Mouse (Mus musculus) hindbrain, embryonic 12.5 days (tissue): ENCODE data around the gene Lzic. TPM values are rescaled to one million over a fixed set of nuclear protein-coding genes. Genes with fewer than 3 reads are reported as not detected.

Experiments used
- ATAC-seq: fragments of 200-750 bp; cut with Nextera tagmentation; 2 replicates; pipeline ENCODE4 v1.8.0; 2017; ENCODE audit warnings: moderate TSS enrichment; ENCODE audit not compliant: low FRiP score
- H3K27ac ChIP-seq: fragments of 300-500 bp; sonication (generic); 2 replicates; pipeline ENCODE4 v1.5.1; 2016; ENCODE audit warnings: mild to moderate bottlenecking
- H3K27me3 ChIP-seq: fragments of 300-500 bp; sonication (generic); 2 replicates; pipeline ENCODE4 v1.6.1; 2016; ENCODE audit warnings: mild to moderate bottlenecking
- H3K36me3 ChIP-seq: fragments of 300-500 bp; sonication (generic); 2 replicates; pipeline ENCODE4 v1.6.1; 2016; ENCODE audit warnings: mild to moderate bottlenecking
- H3K4me1 ChIP-seq: fragments of 300-500 bp; sonication (generic); 2 replicates; pipeline ENCODE4 v1.6.1; 2016
- H3K4me2 ChIP-seq: fragments of 300-500 bp; sonication (generic); replicated peaks from 2 replicates; pipeline ENCODE4 v1.6.1; 2016; ENCODE audit warnings: mild to moderate bottlenecking
- H3K4me3 ChIP-seq: fragments of 300-500 bp; sonication (generic); 2 replicates; pipeline ENCODE4 v1.5.1; 2016; ENCODE audit warnings: mild to moderate bottlenecking
- H3K9ac ChIP-seq: fragments of 300-500 bp; sonication (generic); 2 replicates; pipeline ENCODE4 v1.6.1; 2016; ENCODE audit warnings: mild to moderate bottlenecking, moderate library complexity
- H3K9me3 ChIP-seq: fragments of 300-500 bp; sonication (generic); replicated peaks from 2 replicates; pipeline ENCODE4 v1.6.1; 2016; ENCODE audit warnings: mild to moderate bottlenecking
- WGBS: fragments of 180-500 bp; shearing (Covaris S2); methylation state at CpG from one replicate; pipeline ENCODE4 v1.1.7; 2016; 5-methylcytosine and 5-hydroxymethylcytosine counted together
- polyA plus RNA-seq: library from polyadenylated mRNA; unstranded; fragments of >200 nt; fragmentation: Nextera tagmentation; extraction: Ambion mirVana; gene quantifications from 2 replicates; pipeline ENCODE4 v1.2.1, GENCODE M21; 2016

Lzic gene
- polyA plus RNA-seq, 1 experiment from 2014 or later, result 46.8 TPM

DNA sequence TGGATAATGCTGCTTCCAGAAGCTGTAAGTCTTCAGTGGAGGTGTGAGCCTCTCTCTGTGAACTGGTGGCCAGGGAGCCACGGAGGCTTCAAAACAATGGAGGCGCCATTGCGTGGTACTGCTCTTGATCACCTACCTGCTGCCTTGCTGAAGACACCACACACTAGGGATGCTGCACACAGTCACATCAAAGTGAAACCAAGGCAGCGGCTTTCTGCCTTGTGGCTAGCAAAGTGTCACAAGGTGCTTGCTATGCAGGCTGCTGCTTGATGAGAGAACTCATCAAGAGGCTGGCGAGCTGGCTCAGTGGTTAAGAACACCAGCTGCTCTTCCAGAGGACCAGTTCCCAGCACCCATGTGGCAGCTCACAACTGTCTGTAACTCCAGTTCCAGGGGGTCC lies 30.7 kb downstream of the Lzic start:
- H3K9me3 ChIP-seq, result no peaks in the 10 kb centered on the region
- H3K4me2 ChIP-seq, result no peak overlapping the region
- peaks cover 12% of the 10 kb centered on the region for H3K4me1 ChIP-seq
- WGBS, result 89% methylated on average over 5 of the region's 5 CpGs
- H3K9ac ChIP-seq, result no peak overlapping the region
- H3K27me3 ChIP-seq, result no peaks in the 10 kb centered on the region
- no peak overlapping the region for H3K27ac ChIP-seq
- ATAC-seq, result no peak
- H3K36me3 ChIP-seq, result no peaks in the 10 kb centered on the region
- H3K4me3 ChIP-seq, result no peak overlapping the region

DNA sequence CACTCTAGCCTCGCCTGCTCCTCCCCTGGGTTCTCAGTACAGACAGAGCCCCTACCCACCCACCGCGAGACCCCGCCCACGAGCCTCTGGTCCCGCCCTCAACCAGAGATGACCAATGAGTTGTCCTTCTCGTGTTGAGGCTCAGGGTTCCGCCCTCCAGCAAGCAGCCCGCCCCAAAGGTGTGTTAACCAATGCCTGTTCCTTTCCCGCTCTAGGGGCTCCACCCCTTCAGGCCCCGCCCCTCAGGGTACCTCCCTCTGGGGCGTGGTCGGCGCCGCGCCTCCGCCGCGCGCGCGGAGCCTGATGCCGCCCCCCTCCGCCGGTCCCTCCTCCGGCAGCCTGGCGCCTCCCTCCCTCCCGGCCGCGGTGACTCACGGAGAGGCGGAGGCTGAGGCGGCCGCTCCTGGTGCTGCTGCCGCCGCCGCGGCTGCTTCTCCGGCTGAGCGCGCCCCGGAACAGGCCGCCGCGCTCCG lies 32.9 kb downstream of the Lzic start, which contains the start of gene Ctnnbip1:
Ctnnbip1 (plus strand) TSS at position 369 of the 473 bp plus-strand sequence.
- H3K4me3 ChIP-seq, result peak within 1 kb of the TSS; percentile 90
- ATAC-seq, result peak; percentile 98
- H3K9ac ChIP-seq, result peak within 1 kb of the TSS; percentile 95
- no peaks in the 10 kb centered on the region for H3K9me3 ChIP-seq
- peaks cover 19% of the 10 kb centered on the region for H3K4me1 ChIP-seq
- H3K36me3 ChIP-seq, result no peaks in the 10 kb centered on the region
- peak within 1 kb of the TSS; percentile 91 for H3K4me2 ChIP-seq
- H3K27me3 ChIP-seq, result no peaks in the 10 kb centered on the region
- H3K27ac ChIP-seq, result peak within 1 kb of the TSS; percentile 73; the same call in 1 of the 2 replicates
- under 1% methylated on average over 42 of the region's 46 CpGs for WGBS

- Histone ChIP-seq H3K9ac (peak overlapping the region; percentile 95), H3K4me3 (peak overlapping the region; percentile 90), H3K4me1 (peaks cover 20% of the 10 kb centered on the region), H3K36me3 (no peaks in the 10 kb centered on the region), H3K9me3 (no peaks in the 10 kb centered on the region), H3K27ac (peak overlapping the region; percentile 73; the same call in 1 of the 2 replicates), H3K4me2 (peak overlapping the region; percentile 91), H3K27me3 (no peaks in the 10 kb centered on the region)
- no peak for ATAC-seq
- 3% methylated on average over 52 of the region's 52 CpGs for WGBS
These were observed 33.6 kb downstream of the Lzic start for GRCm38 (mm10) chr4:149518351-149519220.

DNA sequence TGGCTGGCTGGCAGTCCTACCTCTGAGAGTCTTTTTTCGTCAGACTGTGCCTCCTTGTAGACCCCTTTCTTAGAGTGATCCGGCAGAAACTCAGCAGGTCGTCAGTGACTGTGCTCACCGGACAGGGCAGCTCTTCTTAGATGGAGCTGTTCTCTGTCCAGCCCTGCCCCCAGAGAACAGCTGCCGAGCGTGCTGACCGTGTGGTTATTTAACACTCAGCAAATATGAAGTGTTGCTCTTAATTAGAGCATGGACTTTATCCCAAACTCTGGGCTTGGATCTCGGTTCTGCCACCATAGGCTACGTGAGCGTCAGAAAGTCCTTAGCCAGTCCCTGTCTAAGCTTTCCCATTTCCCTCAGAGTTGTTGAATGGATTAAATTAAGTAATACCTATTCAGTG lies 36.2 kb downstream of the Lzic start:
- Histone ChIP-seq H3K9me3 (no peaks in the 10 kb centered on the region), H3K27ac (no peak overlapping the region), H3K4me3 (no peak overlapping the region), H3K36me3 (no peaks in the 10 kb centered on the region), H3K9ac (no peak overlapping the region), H3K27me3 (no peaks in the 10 kb centered on the region), H3K4me1 (peaks cover 33% of the 10 kb centered on the region), H3K4me2 (no peak overlapping the region)
- no peak for ATAC-seq
- WGBS, result 68% methylated on average over 10 of the region's 10 CpGs

DNA sequence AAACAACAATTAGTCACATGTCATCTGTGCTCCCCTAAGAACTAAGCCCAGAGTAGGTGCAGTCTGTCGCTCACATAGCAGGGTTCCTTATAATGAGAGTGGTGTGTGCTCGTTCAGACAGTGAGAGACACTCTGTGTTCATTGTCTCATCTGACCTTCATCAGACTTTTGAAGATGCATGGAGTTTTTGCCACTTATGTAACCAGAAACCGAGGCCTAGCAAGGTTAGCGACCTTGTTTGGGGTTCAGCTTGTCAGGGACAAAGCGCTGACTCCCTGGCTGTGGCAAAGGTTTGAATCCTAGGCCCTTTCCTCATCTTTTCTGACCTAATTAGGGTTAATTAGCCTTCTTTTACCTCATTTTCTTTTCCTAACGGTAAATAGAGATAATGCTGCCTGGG lies 38.9 kb downstream of the Lzic start:
- H3K9me3 ChIP-seq, result no peaks in the 10 kb centered on the region
- H3K4me3 ChIP-seq, result no peak overlapping the region
- WGBS, result 70% methylated on average over 6 of the region's 6 CpGs
- H3K36me3 ChIP-seq, result no peaks in the 10 kb centered on the region
- H3K27ac ChIP-seq, result no peak overlapping the region
- H3K4me2 ChIP-seq, result no peak overlapping the region
- no peaks in the 10 kb centered on the region for H3K27me3 ChIP-seq
- no peak overlapping the region for H3K9ac ChIP-seq
- peaks cover 37% of the 10 kb centered on the region for H3K4me1 ChIP-seq
- ATAC-seq, result no peak

DNA sequence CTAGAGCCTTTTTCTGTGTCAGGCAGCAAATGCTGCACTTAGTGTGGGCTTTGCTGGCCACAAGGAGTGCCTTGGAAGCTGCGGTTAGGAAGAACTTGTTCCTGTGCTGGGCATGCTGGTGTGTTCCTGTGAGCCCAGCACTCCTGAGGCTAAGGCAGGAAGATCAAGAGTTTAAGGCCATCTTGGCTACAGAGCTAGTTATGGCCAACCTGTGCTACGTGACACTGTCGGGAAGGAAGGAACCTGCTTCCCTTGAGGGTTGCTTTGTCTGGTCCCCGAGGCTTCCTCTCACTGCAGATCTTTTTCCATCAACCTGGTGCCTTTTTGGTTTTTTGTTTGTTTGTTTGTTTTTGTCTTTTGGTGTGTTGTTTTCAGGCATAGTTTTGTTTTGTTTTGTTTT lies 40.1 kb downstream of the Lzic start:
- 79% methylated on average over 4 of the region's 4 CpGs for whole genome bisulfite sequencing

GRCm38 (mm10) chr4:149525811-149526210 lies 40.8 kb downstream of the Lzic start:
- Histone ChIP-seq H3K9ac (no peak overlapping the region), H3K27me3 (no peaks in the 10 kb centered on the region), H3K27ac (no peak overlapping the region), H3K9me3 (no peaks in the 10 kb centered on the region), H3K4me1 (peaks cover 32% of the 10 kb centered on the region), H3K4me2 (no peak overlapping the region), H3K36me3 (no peaks in the 10 kb centered on the region), H3K4me3 (no peak overlapping the region)
- WGBS, result 81% methylated on average over 6 of the region's 6 CpGs
- no peak for ATAC-seq

More for the DNA sequence above, 40.1 kb downstream of the Lzic start:
- Histone ChIP-seq H3K9ac (no peak overlapping the region), H3K4me3 (no peak overlapping the region), H3K27ac (no peak overlapping the region), H3K27me3 (no peaks in the 10 kb centered on the region), H3K4me2 (no peak overlapping the region), H3K36me3 (no peaks in the 10 kb centered on the region), H3K9me3 (no peaks in the 10 kb centered on the region), H3K4me1 (peaks cover 35% of the 10 kb centered on the region)
- ATAC-seq, result no peak

DNA sequence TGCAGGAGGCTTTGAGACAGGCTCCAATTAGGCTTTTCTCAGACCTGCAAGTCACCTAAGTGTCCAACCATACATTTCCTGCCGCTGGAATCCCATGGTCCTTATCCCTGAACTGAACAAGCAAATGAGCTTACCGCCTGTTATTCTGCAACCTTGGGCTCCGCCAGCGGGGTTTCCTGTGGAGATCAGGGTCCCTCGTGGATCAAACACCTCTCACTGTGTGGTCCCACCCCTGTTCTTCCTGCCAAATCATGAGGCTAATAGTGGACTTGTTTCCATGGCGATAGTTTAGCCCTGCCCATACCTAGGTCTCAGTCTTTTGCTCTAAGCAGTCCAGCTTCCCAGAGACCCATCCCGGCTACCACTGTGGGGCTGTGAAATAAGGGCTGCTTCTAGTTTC lies 41.3 kb downstream of the Lzic start:
- H3K4me2 ChIP-seq, result no peak overlapping the region
- H3K36me3 ChIP-seq, result no peaks in the 10 kb centered on the region
- peaks cover 27% of the 10 kb centered on the region for H3K4me1 ChIP-seq
- H3K9ac ChIP-seq, result 0 out of 2 replicates have a peak overlapping the region, but pooled peaks have one; percentile 13
- H3K27ac ChIP-seq, result no peak overlapping the region
- no peak overlapping the region for H3K4me3 ChIP-seq
- ATAC-seq, result no peak
- 43% methylated on average over 7 of the region's 7 CpGs for WGBS
- H3K9me3 ChIP-seq, result no peaks in the 10 kb centered on the region
- H3K27me3 ChIP-seq, result no peaks in the 10 kb centered on the region

DNA sequence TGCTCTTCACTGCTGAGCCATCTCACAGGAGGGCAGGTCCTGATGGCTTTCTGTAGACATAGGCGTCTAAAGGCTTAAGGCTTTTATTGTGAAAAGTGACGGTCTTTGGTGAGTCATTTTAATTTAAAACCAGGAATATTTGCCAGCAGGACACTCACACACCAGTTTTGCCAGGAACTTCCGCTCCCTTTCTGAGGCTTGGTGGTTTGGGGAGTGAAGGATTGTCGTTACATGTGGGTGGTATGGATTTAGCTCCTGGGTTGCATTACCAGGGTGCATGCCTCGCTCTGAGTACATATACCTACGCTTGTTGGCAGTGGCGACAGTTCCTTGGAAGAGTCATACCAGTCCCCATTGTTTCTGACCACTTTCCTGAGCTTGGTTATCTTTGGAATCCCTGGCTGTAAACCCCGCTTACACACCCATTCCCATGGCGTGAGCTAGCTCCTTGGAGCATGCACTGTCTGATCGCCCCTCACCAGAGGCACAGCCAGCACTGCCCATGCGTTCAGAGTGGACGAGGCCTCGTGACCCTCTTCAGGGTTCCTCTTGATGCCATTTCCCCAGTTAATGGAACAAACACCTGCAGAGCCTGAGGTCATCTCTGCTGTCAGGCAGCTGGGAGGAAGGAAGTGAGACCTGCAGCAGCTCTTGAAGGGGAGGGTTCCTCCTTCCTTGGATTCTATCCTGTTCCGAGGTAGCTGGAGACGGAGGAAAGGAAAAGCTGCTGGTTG lies 42.8 kb downstream of the Lzic start:
- WGBS, result 81% methylated on average over 15 of the region's 15 CpGs
- no peak overlapping the region for H3K4me3 ChIP-seq
- peaks cover 27% of the 10 kb centered on the region for H3K4me1 ChIP-seq
- no peak overlapping the region for H3K4me2 ChIP-seq
- H3K36me3 ChIP-seq, result no peaks in the 10 kb centered on the region
- no peaks in the 10 kb centered on the region for H3K27me3 ChIP-seq
- H3K9me3 ChIP-seq, result no peaks in the 10 kb centered on the region
- no peak overlapping the region; the same call in 1 of the 2 replicates for H3K27ac ChIP-seq
- ATAC-seq, result no peak
- H3K9ac ChIP-seq, result no peak overlapping the region

DNA sequence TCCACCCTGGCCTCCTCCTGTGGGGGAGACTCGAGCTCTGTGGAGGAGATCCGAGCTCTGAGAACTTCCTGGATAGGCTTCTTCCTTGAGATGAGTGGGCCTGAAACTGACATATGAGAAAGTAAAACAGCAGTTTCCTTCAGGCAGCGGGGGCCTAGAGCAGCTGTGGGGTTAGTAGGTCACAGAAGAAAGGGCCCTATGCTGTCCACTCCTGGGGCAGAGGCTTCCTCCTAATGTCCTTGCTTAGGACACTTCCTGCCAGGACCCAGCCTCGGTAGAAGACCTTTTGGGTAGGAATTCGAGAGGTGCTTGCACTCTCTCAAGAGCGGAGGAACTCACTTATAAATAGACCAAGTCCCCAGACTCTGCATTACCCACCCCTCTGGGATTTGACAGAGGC lies 44.7 kb downstream of the Lzic start:
- Histone ChIP-seq H3K9me3 (no peaks in the 10 kb centered on the region), H3K27ac (no peak overlapping the region), H3K36me3 (no peaks in the 10 kb centered on the region), H3K4me2 (no peak overlapping the region), H3K4me3 (no peak overlapping the region), H3K9ac (no peak overlapping the region), H3K27me3 (no peaks in the 10 kb centered on the region), H3K4me1 (peaks cover 21% of the 10 kb centered on the region)
- 77% methylated on average over 6 of the region's 6 CpGs for WGBS
- ATAC-seq, result no peak

DNA sequence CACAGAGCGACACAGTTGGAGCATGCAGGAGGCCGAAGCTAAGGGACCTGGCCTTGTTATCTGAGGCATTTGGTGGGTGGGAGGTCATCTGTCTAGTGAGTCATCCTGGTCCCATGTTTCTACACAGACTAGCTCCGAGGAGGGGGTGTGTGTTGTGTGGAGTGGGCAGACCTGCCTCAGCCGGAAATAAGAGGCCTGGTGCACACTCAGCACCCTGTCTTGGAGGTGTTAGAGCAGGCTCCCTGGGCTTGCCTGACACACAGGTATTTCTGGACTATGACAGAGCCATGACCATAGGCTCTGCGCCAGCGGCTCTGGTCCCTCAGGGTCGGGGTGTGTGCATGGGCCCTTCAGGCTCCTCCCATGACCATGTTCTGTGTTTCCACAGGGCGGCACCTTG lies 54.4 kb downstream of the Lzic start:
- H3K9me3 ChIP-seq, result no peaks in the 10 kb centered on the region
- H3K27me3 ChIP-seq, result no peaks in the 10 kb centered on the region
- H3K4me3 ChIP-seq, result no peak overlapping the region
- H3K27ac ChIP-seq, result no peak overlapping the region
- H3K4me2 ChIP-seq, result no peak overlapping the region
- no peak overlapping the region for H3K9ac ChIP-seq
- WGBS, result 87% methylated on average over 8 of the region's 8 CpGs
- ATAC-seq, result no peak
- peaks cover 6% of the 10 kb centered on the region; the same call in 1 of the 2 replicates for H3K4me1 ChIP-seq
- 0 out of 2 replicates have a peak, but pooled peaks cover 5% of the 10 kb centered on the region for H3K36me3 ChIP-seq

GRCm38 (mm10) chr4:149541935-149542334 lies 56.9 kb downstream of the Lzic start:
- 66% methylated on average over 5 of the region's 5 CpGs for WGBS
- Histone ChIP-seq H3K4me2 (no peak overlapping the region), H3K27me3 (no peaks in the 10 kb centered on the region), H3K9ac (no peak overlapping the region), H3K27ac (0 out of 2 replicates have a peak overlapping the region, but pooled peaks have one; percentile 35), H3K4me1 (peaks cover 6% of the 10 kb centered on the region; the same call in 1 of the 2 replicates), H3K9me3 (no peaks in the 10 kb centered on the region), H3K36me3 (peaks cover 20% of the 10 kb centered on the region), H3K4me3 (no peak overlapping the region)
- no peak for ATAC-seq
